8 mouse cellular contexts compared by ENCODE assay signal in genomic region chr5:92897766-92898745, GRCm38 (mm10).
DNase-seq lines count a peak whose midpoint lies in the region; ATAC-seq lines count a peak whose summit lies in the region.

No protein-coding gene starts in this region.

- peak; percentile 43 for DNase-seq in B cell, adult 2 months
- peak; percentile 7 for DNase-seq in c-Kit-positive CD71-positive TER-119-negative erythroid progenitor cells, embryonic 14.5 days (ENCODE audit: low read depth)
- DNase-seq in heart, postnatal 10 days, result peak; percentile 85 to 89
- DNase-seq in kidney, postnatal 36 days, result peak; percentile 83 to 88
- DNase-seq in testis, postnatal 10 days (ENCODE audit: low spot score), result peak; percentile 80

- intact Hi-C loops in heart, postnatal 10 days (cut with DNase I), result no loop called here

- ATAC-seq in forebrain, embryonic 13.5 days, result peak; percentile 95
- peak; percentile 78 for ATAC-seq in liver, embryonic 15.5 days (ENCODE audit: insufficient read depth)
- peak; percentile 95 for ATAC-seq in neural tube, embryonic 13.5 days (ENCODE audit: low read depth)

- no peaks in the 10 kb centered on the region for H3K9me3 ChIP-seq in forebrain, embryonic 13.5 days (replicated peaks)
- H3K9me3 ChIP-seq in liver, embryonic 15.5 days (replicated peaks), result no peaks in the 10 kb centered on the region
- no peaks in the 10 kb centered on the region for H3K9me3 ChIP-seq in neural tube, embryonic 13.5 days

- peak overlapping the region; percentile 68 for H3K27ac ChIP-seq in forebrain, embryonic 13.5 days
- H3K27ac ChIP-seq in liver, embryonic 15.5 days (replicated peaks), result no peak overlapping the region
- H3K27ac ChIP-seq in neural tube, embryonic 13.5 days (replicated peaks), result peak overlapping the region; percentile 78

- H3K4me3 ChIP-seq in forebrain, embryonic 13.5 days, result peak overlapping the region; percentile 78
- H3K4me3 ChIP-seq in liver, embryonic 15.5 days (replicated peaks), result peak overlapping the region; percentile 58
- H3K4me3 ChIP-seq in neural tube, embryonic 13.5 days, result peak overlapping the region; percentile 71

- H3K4me1 ChIP-seq in forebrain, embryonic 13.5 days, result peaks cover 29% of the 10 kb centered on the region
- 0 out of 2 replicates have a peak, but pooled peaks cover 4% of the 10 kb centered on the region for H3K4me1 ChIP-seq in liver, embryonic 15.5 days (replicated peaks)
- peaks cover 51% of the 10 kb centered on the region for H3K4me1 ChIP-seq in neural tube, embryonic 13.5 days (replicated peaks)

- peak overlapping the region; percentile 89 for H3K4me2 ChIP-seq in forebrain, embryonic 13.5 days
- peak overlapping the region; percentile 67 for H3K4me2 ChIP-seq in liver, embryonic 15.5 days
- H3K4me2 ChIP-seq in neural tube, embryonic 13.5 days, result peak overlapping the region; percentile 96

- WGBS in forebrain, embryonic 13.5 days, result 1% methylated on average over 67 of the region's 96 CpGs
- under 1% methylated on average over 96 of the region's 96 CpGs for WGBS in liver, embryonic 15.5 days (ENCODE audit: insufficient replicate concordance)
- WGBS in neural tube, embryonic 13.5 days, result under 1% methylated on average over 96 of the region's 96 CpGs

- peak overlapping the region; percentile 87 for H3K9ac ChIP-seq in forebrain, embryonic 13.5 days
- peak overlapping the region; percentile 49; the same call in 1 of the 2 replicates for H3K9ac ChIP-seq in liver, embryonic 15.5 days
- H3K9ac ChIP-seq in neural tube, embryonic 13.5 days, result peak overlapping the region; percentile 86

- H3K27me3 ChIP-seq in forebrain, embryonic 13.5 days, result no peaks in the 10 kb centered on the region
- peaks cover 34% of the 10 kb centered on the region for H3K27me3 ChIP-seq in liver, embryonic 15.5 days
- H3K27me3 ChIP-seq in neural tube, embryonic 13.5 days, result no peaks in the 10 kb centered on the region; the same call in 1 of the 2 replicates

- H3K36me3 ChIP-seq in forebrain, embryonic 13.5 days (ENCODE audit: poor library complexity, severe bottlenecking), result no peaks in the 10 kb centered on the region
- H3K36me3 ChIP-seq in liver, embryonic 15.5 days (replicated peaks), result no peaks in the 10 kb centered on the region
- H3K36me3 ChIP-seq in neural tube, embryonic 13.5 days, result no peaks in the 10 kb centered on the region

Comparison
In these comparisons a context has a peak if more than half of its experiments do, and no peak if none do; other contexts are left out.
1. DNase-seq: peak in every context shown above with its lines; median percentile 87 in heart, postnatal 10 days; 86 in kidney, postnatal 36 days; 80 in testis, postnatal 10 days; 43 in B cell, adult 2 months; 7 in c-Kit-positive CD71-positive TER-119-negative erythroid progenitor cells, embryonic 14.5 days.